Mouse (Mus musculus): ENCODE results near the gene Clic6. TPM values are rescaled to one million over a fixed set of nuclear protein-coding genes. Genes with fewer than 3 reads are reported as not detected.

Gene Clic6
- polyA plus RNA-seq, 1 experiment from 2014 or later = 0.20 TPM

Other genes with a start within 250 kb of the Clic6 start
- gene Kcne2, start 193.3 kb upstream of the Clic6 start, polyA plus RNA-seq (2015; fragmentation: Nextera tagmentation; extraction: Ambion mirVana) = 0.13 TPM in 1 of 2 replicates, not detected in the other
- gene Smim11, start 184.4 kb upstream of the Clic6 start, polyA plus RNA-seq (2015; fragmentation: Nextera tagmentation; extraction: Ambion mirVana) = 157 and 168 TPM in 2 replicates
- gene Fam243, start 164.3 kb upstream of the Clic6 start, polyA plus RNA-seq (2015; fragmentation: Nextera tagmentation; extraction: Ambion mirVana) = 0.05 TPM in 1 of 2 replicates, not detected in the other
- 0.08 TPM in 2 replicates for gene Kcne1, start 126.3 kb upstream of the Clic6 start, polyA plus RNA-seq (2015; fragmentation: Nextera tagmentation; extraction: Ambion mirVana)
- gene Rcan1, start 14.9 kb upstream of the Clic6 start, polyA plus RNA-seq (2015; fragmentation: Nextera tagmentation; extraction: Ambion mirVana) = 26.5 and 29.3 TPM in 2 replicates

Measured in thymus, postnatal 0 days (tissue).